Mouse (Mus musculus) spleen, postnatal 4 days (tissue): ENCODE measurements around the gene Dpep1.
A peak's percentile ranks its signal among the peaks of the same experiment; 100 is the strongest.

Source experiments
- DNase-seq, 2 experiments: peaks; one replicate each; pipeline ENCODE4 v3.0.0; 2022; ENCODE audit warnings: low spot score in 2 of 2

The Dpep1 gene

GRCm38 (mm10) chr8:123248596-123248995 is 62.6 kb downstream of the Dpep1 start:
- DNase-seq, result peak in 1 of 2 experiments; percentile 58

DNA sequence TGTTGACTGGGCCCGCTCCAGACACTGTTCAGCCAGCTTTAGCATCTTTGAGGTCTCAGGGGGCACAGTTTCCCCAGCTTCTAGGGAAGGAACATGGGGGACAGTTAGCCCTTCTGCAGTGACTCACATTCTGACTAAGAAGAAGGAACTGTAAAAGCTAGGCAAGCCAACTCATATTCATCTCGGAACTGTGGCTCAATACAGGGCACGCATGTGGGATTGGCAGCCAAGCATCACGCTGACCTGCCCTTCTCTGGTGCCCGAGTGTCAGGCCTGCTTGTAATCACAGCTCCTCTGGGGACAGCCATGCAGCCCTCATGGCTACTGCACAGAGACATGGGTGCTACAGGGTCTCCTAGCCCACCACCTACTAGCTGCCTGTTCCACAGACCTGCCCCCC is 64.9 kb downstream of the Dpep1 start:
- DNase-seq, result no peak
